Mouse (Mus musculus) stomach, postnatal 0 days (tissue): Measurements from ENCODE around the gene Nkrf.

ENCODE experiments used
- CTCF ChIP-seq: IDR thresholded peaks from 2 replicates; pipeline ENCODE4 v1.5.1; 2016; ENCODE audit warnings: antibody characterized with exemption, low read depth, mild to moderate bottlenecking, moderate library complexity
- EP300 ChIP-seq: optimal IDR thresholded peaks from 2 replicates; pipeline ENCODE3; 2016; ENCODE audit warnings: antibody characterized with exemption

GRCm38 (mm10) chrX:36843346-36843990 lies 59.2 kb downstream of the Nkrf start:
- TF ChIP-seq EP300 (no peak), CTCF (no peak)
